Mouse (Mus musculus) MEL (cell line): ENCODE data around the gene March5. TPM values are rescaled to one million over a fixed set of nuclear protein-coding genes. Genes with fewer than 3 reads are reported as not detected.
A peak's percentile ranks its signal among the peaks of the same experiment; 100 is the strongest.

ENCODE experiments used
- DNase-seq: peaks from one replicate; pipeline ENCODE4 v3.0.0; 2011; ENCODE audit warnings: low read depth, low spot score
- H3K27ac ChIP-seq: 2 replicates; pipeline ENCODE4 v1.5.1; 2012; ENCODE audit warnings: low read depth, mild to moderate bottlenecking, control low read depth, low read length, moderate library complexity; ENCODE audit not compliant: control insufficient read depth
- H3K27me3 ChIP-seq, 2 experiments: fragments of 150-350 bp in 1 of 2; sonication (generic) in 1 of 2; 2 replicates each; pipeline ENCODE4 v1.6.1; 2012; ENCODE audit warnings: low read length in 2 of 2, mild to moderate bottlenecking in 2 of 2, improper control_type of control experiment in 1 of 2, moderate library complexity in 1 of 2; ENCODE audit not compliant: insufficient read depth in 2 of 2, control insufficient read depth in 1 of 2
- H3K36me3 ChIP-seq, 2 experiments: 2 replicates each; pipeline ENCODE4 v1.6.1; 2012 to 2014; ENCODE audit warnings: low read length in 2 of 2, improper control_type of control experiment in 1 of 2, inconsistent platforms in 1 of 2, mild to moderate bottlenecking in 1 of 2; ENCODE audit not compliant: insufficient read depth in 2 of 2, control insufficient read depth in 1 of 2
- H3K4me1 ChIP-seq, 2 experiments: fragments of 150-350 bp in 1 of 2; sonication (generic) in 1 of 2; 2 replicates each; pipeline ENCODE4 v1.6.1; 2012; ENCODE audit warnings: low read length in 2 of 2, improper control_type of control experiment in 1 of 2, mild to moderate bottlenecking in 1 of 2; ENCODE audit not compliant: insufficient read depth in 2 of 2, control insufficient read depth in 1 of 2
- H3K4me3 ChIP-seq, 2 experiments: fragments of 150-350 bp in 1 of 2; sonication (generic) in 1 of 2; 2 replicates each; pipeline ENCODE4 v1.5.1; 2012; ENCODE audit warnings: low read depth in 2 of 2, low read length in 2 of 2, mild to moderate bottlenecking in 2 of 2, moderate library complexity in 2 of 2, control low read depth in 1 of 2, improper control_type of control experiment in 1 of 2; ENCODE audit not compliant: control insufficient read depth in 1 of 2, insufficient read depth in 1 of 2
- H3K79me2 ChIP-seq: 2 replicates; pipeline ENCODE4 v1.6.1; 2012; ENCODE audit warnings: mild to moderate bottlenecking, low read length, moderate library complexity; ENCODE audit not compliant: control insufficient read depth, poor library complexity, insufficient read depth
- H3K9ac ChIP-seq: 2 replicates; pipeline ENCODE4 v1.6.1; 2012; ENCODE audit warnings: low read depth, mild to moderate bottlenecking, control low read depth, low read length, moderate library complexity; ENCODE audit not compliant: control insufficient read depth, poor library complexity, severe bottlenecking
- H3K9me3 ChIP-seq: fragments of 150-350 bp; sonication (generic); replicated peaks from 2 replicates; pipeline ENCODE4 v1.6.1; 2012; ENCODE audit warnings: mild to moderate bottlenecking, low read length, improper control_type of control experiment, moderate library complexity; ENCODE audit not compliant: insufficient read depth
- CHD1 ChIP-seq: IDR thresholded peaks from 2 replicates; pipeline ENCODE4 v1.6.1; 2012; ENCODE audit warnings: low read depth, mild to moderate bottlenecking, inconsistent platforms, low read length, improper control_type of control experiment
- CHD2 ChIP-seq: IDR thresholded peaks from 2 replicates; pipeline ENCODE4 v1.6.1; 2011; ENCODE audit warnings: low read length, improper control_type of control experiment
- CTCF ChIP-seq, 3 experiments: IDR thresholded peaks in 2 of 3; conservative IDR thresholded peaks in 1 of 3; 2 replicates each; pipeline ENCODE4 v1.5.1; 2011 to 2012; ENCODE audit warnings: low read length in 3 of 3, low read depth in 2 of 3, mild to moderate bottlenecking in 2 of 3, improper control_type of control experiment in 1 of 3, inconsistent platforms in 1 of 3, mixed read lengths in 1 of 3, moderate library complexity in 1 of 3; ENCODE audit not compliant: control insufficient read depth in 1 of 3, insufficient read depth in 1 of 3, poor library complexity in 1 of 3, severe bottlenecking in 1 of 3
- E2F4 ChIP-seq: IDR thresholded peaks from 2 replicates; pipeline ENCODE4 v1.6.1; 2011; ENCODE audit warnings: low read depth, low read length, improper control_type of control experiment, borderline replicate concordance
- ELF1 ChIP-seq: IDR thresholded peaks from 2 replicates; pipeline ENCODE4 v1.6.1; 2014; ENCODE audit warnings: low read depth, mild to moderate bottlenecking, inconsistent platforms, low read length, improper control_type of control experiment, moderate library complexity
- ETS1 ChIP-seq: IDR thresholded peaks from 2 replicates; pipeline ENCODE4 v1.6.1; 2012; ENCODE audit warnings: low read depth, mild to moderate bottlenecking, inconsistent platforms, low read length, improper control_type of control experiment, moderate library complexity
- GATA1 ChIP-seq: IDR thresholded peaks from 2 replicates; pipeline ENCODE4 v1.6.1; 2011; ENCODE audit warnings: low read depth, low read length, improper control_type of control experiment
- HCFC1 ChIP-seq: IDR thresholded peaks from 2 replicates; pipeline ENCODE4 v1.6.1; 2012; ENCODE audit warnings: low read depth, mild to moderate bottlenecking, inconsistent platforms, low read length, improper control_type of control experiment, moderate library complexity
- JUND ChIP-seq: IDR thresholded peaks from 2 replicates; pipeline ENCODE4 v1.6.1; 2011; ENCODE audit warnings: low read depth, mild to moderate bottlenecking, improper control_type of control experiment, low read length
- NRF1 ChIP-seq: IDR thresholded peaks from 2 replicates; pipeline ENCODE4 v1.6.1; 2014; ENCODE audit warnings: low read depth, mild to moderate bottlenecking, inconsistent platforms, low read length, improper control_type of control experiment, moderate library complexity; ENCODE audit not compliant: poor library complexity, insufficient read depth, severe bottlenecking
- POLR2AphosphoS2 ChIP-seq: IDR thresholded peaks from 2 replicates; pipeline ENCODE4 v1.6.1; 2011; ENCODE audit warnings: low read length, improper control_type of control experiment
- RAD21 ChIP-seq: IDR thresholded peaks from 2 replicates; pipeline ENCODE4 v1.6.1; 2011; ENCODE audit warnings: mild to moderate bottlenecking, low read depth, low read length, improper control_type of control experiment
- SMC3 ChIP-seq: IDR thresholded peaks from 2 replicates; pipeline ENCODE4 v1.6.1; 2011; ENCODE audit warnings: low read depth, low read length, improper control_type of control experiment
- TBP ChIP-seq: IDR thresholded peaks from 2 replicates; pipeline ENCODE4 v1.8.0; 2011; ENCODE audit warnings: low read depth, low read length, improper control_type of control experiment
- TCF12 ChIP-seq: IDR thresholded peaks from 2 replicates; pipeline ENCODE4 v1.6.1; 2014; ENCODE audit warnings: low read depth, mild to moderate bottlenecking, inconsistent platforms, low read length, improper control_type of control experiment, moderate library complexity
- UBTF ChIP-seq: IDR thresholded peaks from 2 replicates; pipeline ENCODE4 v1.6.1; 2012; ENCODE audit warnings: low read depth, mild to moderate bottlenecking, inconsistent platforms, low read length, improper control_type of control experiment, moderate library complexity, borderline replicate concordance; ENCODE audit not compliant: insufficient read depth
- USF1 ChIP-seq: IDR thresholded peaks from 2 replicates; pipeline ENCODE4 v1.6.1; 2014; ENCODE audit warnings: low read depth, mild to moderate bottlenecking, inconsistent platforms, low read length, improper control_type of control experiment, moderate library complexity
- ZC3H11A ChIP-seq: IDR thresholded peaks from 2 replicates; pipeline ENCODE4 v1.6.1; 2012; ENCODE audit warnings: low read depth, mild to moderate bottlenecking, inconsistent platforms, low read length, improper control_type of control experiment
- ZMIZ1 ChIP-seq: IDR thresholded peaks from 2 replicates; pipeline ENCODE4 v1.6.1; 2012; ENCODE audit warnings: low read depth, mild to moderate bottlenecking, inconsistent platforms, low read length, improper control_type of control experiment, moderate library complexity
- ZNF384 ChIP-seq: IDR thresholded peaks from 2 replicates; pipeline ENCODE4 v1.6.1; 2012; ENCODE audit warnings: low read depth, mild to moderate bottlenecking, inconsistent platforms, low read length, improper control_type of control experiment
- polyA plus RNA-seq, 2 experiments: library from polyadenylated mRNA; stranded (reverse) in 1 of 2; unstranded in 1 of 2; fragments of >175 nt in 1 of 2; fragments of >200 nt in 1 of 2; gene quantifications; 2 replicates each; pipeline versions ENCODE4 v1.2.1 to v1.2.4; 2012; ENCODE audit warnings: low replicate concordance in 2 of 2, low read depth in 1 of 2; ENCODE audit not compliant: insufficient read length in 2 of 2, insufficient read depth in 1 of 2, missing spikeins in 1 of 2
- total RNA-seq: library from RNA; depleted of rRNA; stranded (reverse); fragments of 300-350 nt; gene quantifications from 2 replicates; pipeline ENCODE4 v1.2.3, GENCODE M21; 2012; rRNA removed

The March5 gene
- total and polyA plus RNA-seq, 3 experiments, result 68.5 to 83.5 TPM; not detected in 1

GRCm38 (mm10) chr19:37265333-37266103 lies 58.2 kb downstream of the March5 start (continued):
- no peak for TF ChIP-seq CHD1
- no peak; the same call in none of the 2 replicates for TF ChIP-seq RAD21
- TF ChIP-seq NRF1, result no peak
- peak; percentile 97 to 99 (median 99) for TF ChIP-seq CTCF (IDR thresholded peaks at IDR 0.05 in 2 of 3, conservative IDR thresholded peaks at IDR 0.05 in 1 of 3; ENCODE audit: control insufficient read depth in 1 of 3, insufficient read depth in 1 of 3, low read depth in 2 of 3, low read length in 3 of 3, poor library complexity in 1 of 3, severe bottlenecking in 1 of 3)
- 0 out of 2 replicates have a peak, but pooled peaks have one; percentile 37 for TF ChIP-seq ZNF384
- no peak for TF ChIP-seq ELF1
- TF ChIP-seq POLR2AphosphoS2, result no peak
- no peak for TF ChIP-seq JUND
- TF ChIP-seq ZMIZ1, result no peak
- no peak for TF ChIP-seq UBTF
- no peak for TF ChIP-seq E2F4
- 0 out of 2 replicates have a peak, but pooled peaks have one; percentile 22 for TF ChIP-seq TBP
- peak; percentile 100 for TF ChIP-seq SMC3
- no peak for TF ChIP-seq CHD2

- DNase-seq, result no peak
- Histone ChIP-seq H3K4me3 (no peak overlapping the region), H3K9me3 (no peaks in the 10 kb centered on the region), H3K4me1 (no peaks in the 10 kb centered on the region), H3K27me3 (no peaks in the 10 kb centered on the region), H3K27ac (no peak overlapping the region), H3K36me3 (0 out of 4 replicates have a peak, but pooled peaks cover 0 to 1% of the 10 kb centered on the region in 2 experiments), H3K79me2 (no peaks in the 10 kb centered on the region)
- TF ChIP-seq GATA1 (no peak), USF1 (no peak), HCFC1 (no peak), ETS1 (no peak), TCF12 (no peak), E2F4 (no peak), ZC3H11A (no peak)
- TF ChIP-seq, all 39 proteins: peak for 0
- no peak overlapping the region for H3K9ac ChIP-seq
These were observed 61.8 kb downstream of the March5 start for GRCm38 (mm10) chr19:37269106-37269505.

Other genes starting within 250 kb of the March5 start
- 0.29 and 0.35 TPM in 2 replicates for gene Cpeb3, start 1.1 kb downstream of the March5 start, total RNA-seq
- gene Cpeb3, start 1.1 kb downstream of the March5 start, polyA plus RNA-seq, result under 1 TPM in 1 of 2 experiments, not detected in 1; 0.93 TPM
- gene Ide, start 130.3 kb downstream of the March5 start, total RNA-seq, result 32.6 and 41.1 TPM in 2 replicates
- gene Ide, start 130.3 kb downstream of the March5 start, polyA plus RNA-seq, result 10 to 100 TPM; 76.8 to 87.5 TPM
- 50.5 and 62.6 TPM in 2 replicates for gene Kif11, start 168.9 kb downstream of the March5 start, total RNA-seq
- 10 to 100 TPM; 44.8 to 50.1 TPM for gene Kif11, start 168.9 kb downstream of the March5 start, polyA plus RNA-seq
- not detected in 2 replicates for gene Hhex, start 227.3 kb downstream of the March5 start, total RNA-seq
- gene Hhex, start 227.3 kb downstream of the March5 start, polyA plus RNA-seq, result not detected